Mouse (Mus musculus): Measurements from ENCODE around the gene Tmem168.

DNA sequence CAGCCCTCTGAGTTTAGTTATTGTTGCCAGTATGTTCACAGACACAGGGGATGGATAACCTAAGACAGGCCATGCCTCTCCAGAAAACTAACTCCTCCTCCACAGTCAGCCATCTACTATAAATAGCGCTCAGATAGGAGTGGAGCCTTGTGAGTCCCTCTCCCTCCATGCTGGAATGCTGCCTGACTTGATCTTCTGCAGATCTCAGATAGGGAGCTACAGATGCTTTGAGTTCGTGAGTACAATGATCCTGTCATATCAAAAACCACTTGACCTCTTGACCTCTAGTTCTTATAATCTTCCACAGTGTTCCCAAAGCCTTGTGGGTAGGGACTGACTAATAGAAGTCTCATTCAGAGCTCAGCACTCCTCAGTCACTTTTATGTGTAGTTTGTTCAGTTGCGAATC, 28.7 kb upstream of the Tmem168 start:
- no peak for TF ChIP-seq ELF1 (IDR thresholded peaks at IDR 0.05; ENCODE audit: low read depth, low read length)
- TF ChIP-seq MYB (IDR thresholded peaks at IDR 0.05; ENCODE audit: low read depth, low read length) = no peak
- TF ChIP-seq CTCF (IDR thresholded peaks at IDR 0.05 in 2 of 3, conservative IDR thresholded peaks at IDR 0.05 in 1 of 3; ENCODE audit: control insufficient read depth in 1 of 3, insufficient read depth in 1 of 3, low read depth in 2 of 3, low read length in 3 of 3, poor library complexity in 1 of 3, severe bottlenecking in 1 of 3) = no peak
- no peak for TF ChIP-seq SMC3 (IDR thresholded peaks at IDR 0.05; ENCODE audit: low read depth, low read length)
- no peak for TF ChIP-seq USF1 (IDR thresholded peaks at IDR 0.05; ENCODE audit: low read depth, low read length)
- TF ChIP-seq TAL1 (IDR thresholded peaks at IDR 0.05; ENCODE audit: low read length) = no peak
